Mouse (Mus musculus) lung, adult 2 months (tissue): ENCODE data around the gene Capn15.

ENCODE experiments used
- CTCF ChIP-seq: fragments of 200-500 bp; IDR thresholded peaks from 2 replicates; pipeline ENCODE4 v1.5.1; 2011; ENCODE audit warnings: mild to moderate bottlenecking, low read length, control low read depth; ENCODE audit not compliant: insufficient read depth
- POLR2A ChIP-seq: fragments of 200-500 bp; IDR thresholded peaks from 2 replicates; pipeline ENCODE4 v1.6.1; 2011; ENCODE audit warnings: low read depth, mild to moderate bottlenecking, control low read depth, low read length, borderline replicate concordance; ENCODE audit errors: extremely low read depth

DNA sequence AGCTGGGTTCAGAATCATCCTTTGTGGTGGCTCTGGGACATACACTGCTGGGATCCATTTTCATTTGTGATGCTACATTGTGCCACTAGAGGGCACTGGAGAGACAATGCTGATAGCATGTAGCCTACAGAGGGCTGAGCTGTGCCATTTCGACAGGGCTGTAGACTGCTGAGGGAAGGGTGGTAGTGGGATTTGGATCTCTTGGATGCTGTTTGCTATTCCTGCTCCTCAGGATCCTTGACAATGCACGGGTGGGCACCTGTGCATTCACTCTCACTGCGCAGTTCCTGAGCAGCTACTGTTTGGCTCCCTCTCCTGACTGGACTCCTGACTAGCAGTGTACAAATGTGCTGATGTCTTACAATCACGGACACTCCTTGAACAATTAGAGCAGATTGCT is 23.9 kb upstream of the Capn15 start:
- peak; percentile 80 for TF ChIP-seq CTCF
- TF ChIP-seq POLR2A: no peak
